Mouse (Mus musculus) bone marrow, adult 2 months (tissue): ENCODE measurements around the gene Vps11.
A peak's percentile ranks its signal among the peaks of the same experiment; 100 is the strongest.

Experiments
- CTCF ChIP-seq: fragments of 200-500 bp; IDR thresholded peaks from 2 replicates; pipeline ENCODE4 v1.5.1; 2011; ENCODE audit warnings: low read length, control low read depth; ENCODE audit not compliant: control insufficient read depth, insufficient read depth
- POLR2A ChIP-seq: fragments of 200-500 bp; IDR thresholded peaks from 2 replicates; pipeline ENCODE4 v1.6.1; 2011; ENCODE audit warnings: low read depth, mild to moderate bottlenecking, control low read depth, low read length, borderline replicate concordance; ENCODE audit not compliant: control insufficient read depth

DNA sequence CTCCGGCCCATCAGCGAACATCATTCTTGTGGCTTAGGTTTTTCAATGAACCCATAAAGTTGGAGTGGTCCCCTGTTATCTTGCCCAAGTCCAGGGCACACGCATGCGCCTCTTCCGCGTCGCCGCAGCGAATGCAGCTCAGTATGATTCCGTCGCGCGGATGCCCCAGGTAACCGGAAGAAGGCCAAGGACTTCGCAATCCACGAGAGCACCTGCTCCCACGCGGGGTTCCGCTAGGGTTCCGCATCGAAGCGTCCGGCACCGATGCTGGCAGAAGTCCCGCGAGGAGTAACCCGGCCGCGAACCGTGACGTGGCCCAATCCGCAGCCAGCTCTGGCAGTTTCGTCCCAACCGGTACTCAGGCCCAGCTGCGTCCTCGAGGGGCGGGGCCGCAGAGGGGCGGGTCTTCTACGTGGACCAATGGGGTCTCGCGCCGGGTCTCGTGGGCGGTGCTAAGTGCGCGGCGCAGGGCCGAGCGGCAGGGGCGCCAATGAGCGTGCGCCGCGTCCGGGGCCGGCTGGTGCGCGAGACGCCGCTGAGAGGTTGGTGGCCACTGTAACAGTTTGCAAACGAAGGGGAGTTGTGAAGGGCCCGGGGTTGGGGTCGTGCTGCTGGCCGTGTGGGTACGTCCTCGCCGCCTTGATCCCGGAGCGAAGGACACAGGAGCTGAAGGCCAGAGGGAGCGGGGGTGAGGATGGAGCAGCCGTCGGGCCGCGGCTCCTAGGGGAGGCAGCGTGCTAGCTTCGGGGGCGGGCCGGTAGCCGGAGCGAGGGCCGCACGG, 17.8 kb upstream of the Vps11 start, which contains the start of gene Hyou1:
- TF ChIP-seq CTCF (no peak), POLR2A (peak; percentile 88; the same call in 1 of the 2 replicates)
